Mouse (Mus musculus): Measurements from ENCODE around the gene Gm10778. TPM values are rescaled to one million over a fixed set of nuclear protein-coding genes. Genes with fewer than 3 reads are reported as not detected.
A peak's percentile ranks its signal among the peaks of the same experiment; 100 is the strongest.
"Not testable (repeated sequence)": the region's sequence is repeated elsewhere in the genome, so short reads cannot be mapped to it uniquely, and the experiment has no call there.

The Gm10778 gene
- polyA plus RNA-seq, 1 experiment from 2014 or later, result 6.7 TPM

- no peaks in the 10 kb centered on the region for H3K9me3 ChIP-seq
- H3K4me2 ChIP-seq (replicated peaks), result no peak overlapping the region
- no peak overlapping the region for H3K9ac ChIP-seq (replicated peaks)
- H3K36me3 ChIP-seq, result no peaks in the 10 kb centered on the region
- peaks cover 21% of the 10 kb centered on the region for H3K4me1 ChIP-seq (replicated peaks)
- peaks cover 19% of the 10 kb centered on the region; the same call in 1 of the 2 replicates for H3K27me3 ChIP-seq
- H3K4me3 ChIP-seq (replicated peaks), result no peak overlapping the region
- no peak for ATAC-seq
- WGBS, result 17% methylated on average over 8 of the region's 8 CpGs
- H3K27ac ChIP-seq, result no peak overlapping the region
These were observed 12.5 kb upstream of the Gm10778 start for GRCm38 (mm10) chr10:81636338-81636737.

- WGBS, result 82% methylated on average over 6 of the region's 6 CpGs
- no peak overlapping the region for H3K4me3 ChIP-seq (replicated peaks)
These were observed 10.8 kb upstream of the Gm10778 start for GRCm38 (mm10) chr10:81638101-81638500.

GRCm38 (mm10) chr10:81640825-81641224 lies 8.0 kb upstream of the Gm10778 start:
- not testable (repeated sequence) for H3K27me3 ChIP-seq; H3K4me3 ChIP-seq (replicated peaks); H3K4me2 ChIP-seq (replicated peaks); H3K27ac ChIP-seq; H3K36me3 ChIP-seq; ATAC-seq; H3K9ac ChIP-seq (replicated peaks); H3K9me3 ChIP-seq
- WGBS, result 36% methylated on average over 4 of the region's 4 CpGs
- peaks cover 29% of the 10 kb centered on the region for H3K4me1 ChIP-seq (replicated peaks)

More at GRCm38 (mm10) chr10:81638101-81638500, 10.8 kb upstream of the Gm10778 start:
- Histone ChIP-seq H3K27me3 (peaks cover 16% of the 10 kb centered on the region; the same call in 1 of the 2 replicates), H3K36me3 (no peaks in the 10 kb centered on the region), H3K9me3 (no peaks in the 10 kb centered on the region), H3K4me1 (replicated peaks) (peaks cover 34% of the 10 kb centered on the region), H3K9ac (replicated peaks) (0 out of 2 replicates have a peak overlapping the region, but pooled peaks have one; percentile 26), H3K4me2 (replicated peaks) (no peak overlapping the region), H3K27ac (no peak overlapping the region)
- no peak for ATAC-seq

GRCm38 (mm10) chr10:81641566-81641965 lies 7.3 kb upstream of the Gm10778 start:
- Histone ChIP-seq H3K27me3 (0 out of 2 replicates have a peak, but pooled peaks cover under 1% of the 10 kb centered on the region), H3K4me3 (replicated peaks) (no peak overlapping the region; the same call in 1 of the 2 replicates), H3K9ac (replicated peaks) (peak overlapping the region; percentile 95), H3K4me2 (replicated peaks) (peak overlapping the region; percentile 92; the same call in 1 of the 2 replicates), H3K4me1 (replicated peaks) (peaks cover 29% of the 10 kb centered on the region), H3K9me3 (no peaks in the 10 kb centered on the region), H3K36me3 (no peaks in the 10 kb centered on the region), H3K27ac (no peak overlapping the region)
- 86% methylated on average over 2 of the region's 2 CpGs for WGBS
- ATAC-seq, result no peak

DNA sequence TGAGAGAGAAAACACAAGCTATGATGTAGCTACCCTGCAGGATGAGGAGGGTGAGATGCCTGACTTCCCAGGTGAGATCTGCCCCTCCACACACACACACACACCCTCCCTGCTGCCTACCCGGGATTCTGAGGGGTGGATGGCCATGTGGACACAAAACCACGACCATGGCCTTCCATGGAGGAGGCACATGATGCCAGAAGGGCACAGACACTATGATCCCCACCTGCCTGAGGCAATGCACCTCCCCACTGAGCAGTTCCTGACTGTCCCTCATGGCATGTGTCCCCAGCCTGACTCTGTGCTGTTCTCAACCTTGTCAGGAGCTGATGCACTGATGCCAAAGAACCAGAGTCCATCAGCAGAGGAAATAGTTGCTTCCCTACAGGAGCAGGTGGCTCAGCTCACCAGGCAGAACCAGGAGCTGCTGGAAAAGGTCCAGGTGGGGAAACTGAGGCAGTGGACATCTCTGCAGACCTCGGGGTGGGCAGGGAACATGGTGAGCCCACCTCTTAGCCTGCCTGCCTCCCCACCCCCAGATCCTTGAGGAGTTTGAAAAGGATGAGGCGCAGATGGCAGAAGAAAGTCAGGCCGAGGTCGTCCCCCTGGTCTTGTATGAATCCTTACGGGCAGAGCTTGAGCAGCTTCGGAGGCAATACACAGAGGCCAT lies 6.7 kb upstream of the Gm10778 start:
- 0 out of 2 replicates have a peak, but pooled peaks cover 3% of the 10 kb centered on the region for H3K27me3 ChIP-seq
- peak overlapping the region; percentile 92 for H3K4me2 ChIP-seq (replicated peaks)
- no peaks in the 10 kb centered on the region for H3K36me3 ChIP-seq
- WGBS, result 80% methylated on average over 8 of the region's 8 CpGs
- peak overlapping the region; percentile 95 for H3K9ac ChIP-seq (replicated peaks)
- no peak for ATAC-seq
- H3K9me3 ChIP-seq, result no peaks in the 10 kb centered on the region
- H3K4me1 ChIP-seq (replicated peaks), result peaks cover 29% of the 10 kb centered on the region
- peak overlapping the region; percentile 71 for H3K4me3 ChIP-seq (replicated peaks)
- H3K27ac ChIP-seq, result peak overlapping the region; percentile 96; the same call in 1 of the 2 replicates

DNA sequence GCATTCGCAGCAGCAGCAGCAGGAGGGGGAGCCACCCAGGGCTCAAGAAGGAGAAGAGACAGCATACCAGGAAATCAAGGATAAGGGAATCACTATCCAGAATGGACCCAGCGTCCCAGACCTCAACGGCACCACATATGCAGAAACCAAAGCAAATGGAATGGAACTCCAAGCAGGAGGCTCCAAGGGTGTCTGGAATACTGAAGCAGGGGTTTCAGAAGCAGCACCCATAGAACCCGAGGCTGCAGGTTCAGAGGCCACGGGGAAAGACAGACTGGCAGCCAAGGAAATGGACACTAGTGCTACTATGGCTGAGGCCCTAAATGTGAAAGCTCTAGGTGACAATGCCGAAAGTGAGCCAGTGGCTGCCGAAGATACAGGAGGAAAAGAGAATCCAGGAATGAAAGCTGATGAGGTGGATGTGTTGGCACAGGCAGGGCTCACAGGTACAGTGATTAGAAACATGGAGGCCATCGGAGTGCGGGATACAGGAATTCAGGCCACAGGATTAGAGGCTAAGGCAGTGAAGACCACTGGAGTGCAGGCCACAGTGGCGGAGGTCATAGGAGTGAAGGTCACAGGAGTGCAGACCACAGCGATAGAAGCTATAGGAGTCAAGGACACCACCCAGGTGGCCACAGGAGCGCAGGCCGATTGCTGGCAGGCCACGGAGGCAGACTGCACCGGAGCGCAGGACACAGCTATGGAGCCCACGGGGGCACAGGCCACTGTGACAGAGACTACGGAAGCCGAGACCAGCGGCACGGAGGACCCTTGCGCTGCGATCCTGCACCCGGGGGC lies 6.0 kb upstream of the Gm10778 start:
- no peak for ATAC-seq
- peak overlapping the region; percentile 71 for H3K4me3 ChIP-seq (replicated peaks)
- H3K36me3 ChIP-seq, result no peaks in the 10 kb centered on the region
- no peaks in the 10 kb centered on the region for H3K9me3 ChIP-seq
- H3K9ac ChIP-seq (replicated peaks), result peak overlapping the region; percentile 95
- H3K27ac ChIP-seq, result peak overlapping the region; percentile 96
- peak overlapping the region; percentile 92 for H3K4me2 ChIP-seq (replicated peaks)
- WGBS, result 21% methylated on average over 24 of the region's 24 CpGs
- H3K4me1 ChIP-seq (replicated peaks), result peaks cover 29% of the 10 kb centered on the region
- H3K27me3 ChIP-seq, result 0 out of 2 replicates have a peak, but pooled peaks cover 3% of the 10 kb centered on the region

DNA sequence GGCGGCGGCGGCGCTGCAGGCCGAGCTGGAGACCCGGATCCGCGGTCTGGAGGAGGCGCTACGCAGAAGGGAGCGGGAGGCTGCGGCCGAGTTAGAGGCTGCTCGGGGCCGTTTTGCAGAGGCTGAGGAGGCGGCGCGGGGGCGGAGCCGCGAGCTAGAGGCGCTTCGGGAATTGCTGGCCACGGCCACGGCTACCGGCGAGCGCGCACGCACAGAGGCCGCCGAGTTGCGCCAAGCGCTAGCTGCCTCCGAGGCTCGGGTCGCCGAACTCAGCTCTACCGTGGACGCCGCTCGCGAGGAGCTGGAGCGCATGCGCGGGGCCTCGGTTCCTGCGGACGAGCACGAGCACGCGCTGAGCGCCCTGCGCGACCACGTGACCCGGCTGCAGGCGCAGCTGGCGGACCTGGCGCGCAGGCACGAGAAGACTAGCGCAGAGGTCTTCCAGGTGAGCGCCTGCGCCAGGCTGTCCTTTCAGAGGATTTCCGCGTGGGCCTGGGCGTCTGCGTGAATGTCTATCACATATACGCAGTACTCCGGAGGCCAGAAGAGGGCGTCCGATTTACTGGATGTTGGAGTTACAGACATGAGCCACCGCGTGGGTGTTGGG lies 5.3 kb upstream of the Gm10778 start:
- H3K9me3 ChIP-seq, result no peaks in the 10 kb centered on the region
- 0 out of 2 replicates have a peak, but pooled peaks cover 3% of the 10 kb centered on the region for H3K27me3 ChIP-seq
- under 1% methylated on average over 75 of the region's 75 CpGs for WGBS
- H3K9ac ChIP-seq (replicated peaks), result peak overlapping the region; percentile 95
- peaks cover 29% of the 10 kb centered on the region for H3K4me1 ChIP-seq (replicated peaks)
- H3K4me2 ChIP-seq (replicated peaks), result peak overlapping the region; percentile 92
- no peaks in the 10 kb centered on the region for H3K36me3 ChIP-seq
- H3K27ac ChIP-seq, result peak overlapping the region; percentile 96
- peak overlapping the region; percentile 71 for H3K4me3 ChIP-seq (replicated peaks)
- ATAC-seq, result peak; percentile 91

DNA sequence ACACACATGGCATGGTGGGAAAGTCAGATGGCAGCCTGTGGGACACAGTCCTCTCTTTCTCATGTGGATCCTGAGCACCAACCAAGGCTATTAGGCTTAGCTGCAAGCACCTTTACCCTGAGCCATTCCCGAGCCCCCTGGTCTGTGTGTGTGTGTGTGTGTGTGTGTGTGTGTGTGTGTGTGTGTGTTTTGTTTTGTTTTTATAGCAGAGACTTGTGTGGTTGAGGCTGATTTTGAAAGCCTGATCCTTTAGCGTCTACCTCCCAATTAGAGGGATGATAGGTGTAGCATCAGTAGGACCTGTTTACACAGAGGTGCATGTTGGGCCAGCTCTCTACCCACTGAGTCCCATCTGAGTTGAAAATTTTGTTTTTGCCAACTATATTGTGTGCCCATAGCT lies 4.7 kb upstream of the Gm10778 start:
- peaks cover 29% of the 10 kb centered on the region for H3K4me1 ChIP-seq (replicated peaks)
- H3K4me3 ChIP-seq (replicated peaks), result peak overlapping the region; percentile 71
- WGBS, result 50% methylated on average over 2 of the region's 2 CpGs
- peak overlapping the region; percentile 92 for H3K4me2 ChIP-seq (replicated peaks)
- no peaks in the 10 kb centered on the region for H3K36me3 ChIP-seq
- peak; percentile 16; the same call in 1 of the 2 replicates for ATAC-seq
- no peaks in the 10 kb centered on the region for H3K9me3 ChIP-seq
- H3K9ac ChIP-seq (replicated peaks), result peak overlapping the region; percentile 95
- H3K27ac ChIP-seq, result peak overlapping the region; percentile 96
- H3K27me3 ChIP-seq, result 0 out of 2 replicates have a peak, but pooled peaks cover 3% of the 10 kb centered on the region

DNA sequence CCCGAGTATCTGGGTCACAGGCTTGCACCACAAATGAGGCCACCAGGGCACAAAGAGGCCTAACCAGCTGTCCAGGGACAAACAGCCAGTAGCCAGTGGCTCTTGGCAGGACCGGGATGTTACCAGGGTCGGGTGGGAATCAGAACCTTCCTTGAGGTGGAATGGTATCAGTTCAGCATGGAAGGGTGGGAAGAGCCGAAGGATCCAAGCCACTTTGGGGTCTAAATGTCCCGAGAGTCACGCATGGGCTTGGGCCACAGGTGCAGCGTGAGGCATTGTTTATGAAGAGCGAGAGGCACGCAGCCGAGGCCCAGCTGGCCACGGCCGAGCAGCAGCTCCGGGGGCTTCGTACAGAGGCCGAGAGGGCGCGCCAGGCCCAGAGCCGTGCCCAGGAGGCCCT lies 4.1 kb upstream of the Gm10778 start:
- H3K4me1 ChIP-seq (replicated peaks), result peaks cover 29% of the 10 kb centered on the region
- no peak overlapping the region for H3K9ac ChIP-seq (replicated peaks)
- ATAC-seq, result no peak
- WGBS, result 91% methylated on average over 18 of the region's 18 CpGs
- H3K36me3 ChIP-seq, result no peaks in the 10 kb centered on the region
- H3K27me3 ChIP-seq, result 0 out of 2 replicates have a peak, but pooled peaks cover 3% of the 10 kb centered on the region
- no peaks in the 10 kb centered on the region for H3K9me3 ChIP-seq
- H3K4me2 ChIP-seq (replicated peaks), result no peak overlapping the region
- H3K4me3 ChIP-seq (replicated peaks), result no peak overlapping the region
- no peak overlapping the region for H3K27ac ChIP-seq

DNA sequence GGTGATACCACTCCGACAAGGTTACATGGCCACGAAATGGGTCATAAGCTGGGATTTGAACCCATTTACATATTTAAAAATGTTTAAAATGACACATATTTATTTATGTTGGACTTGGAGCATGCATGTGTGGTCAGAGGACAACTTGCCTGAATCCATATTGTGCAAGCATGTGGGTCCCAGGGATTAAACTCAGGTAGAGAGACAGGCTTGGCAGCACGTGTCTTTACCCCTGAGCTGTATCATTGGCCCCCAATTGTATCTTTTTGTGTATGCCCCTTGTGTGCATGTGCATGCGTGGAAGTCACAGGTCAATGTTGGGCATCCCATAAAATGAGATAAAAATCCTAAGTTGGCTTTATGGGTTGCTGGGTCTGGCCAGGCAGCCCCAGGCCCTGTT lies 3.5 kb upstream of the Gm10778 start:
- H3K4me2 ChIP-seq (replicated peaks), result no peak overlapping the region
- H3K27me3 ChIP-seq, result 0 out of 2 replicates have a peak, but pooled peaks cover 3% of the 10 kb centered on the region
- H3K9me3 ChIP-seq, result no peaks in the 10 kb centered on the region
- H3K27ac ChIP-seq, result no peak overlapping the region
- no peak for ATAC-seq
- H3K4me1 ChIP-seq (replicated peaks), result peaks cover 34% of the 10 kb centered on the region
- no peak overlapping the region for H3K9ac ChIP-seq (replicated peaks)
- 87% methylated on average over 4 of the region's 4 CpGs for WGBS
- no peak overlapping the region for H3K4me3 ChIP-seq (replicated peaks)
- H3K36me3 ChIP-seq, result no peaks in the 10 kb centered on the region; the same call in 1 of the 2 replicates

DNA sequence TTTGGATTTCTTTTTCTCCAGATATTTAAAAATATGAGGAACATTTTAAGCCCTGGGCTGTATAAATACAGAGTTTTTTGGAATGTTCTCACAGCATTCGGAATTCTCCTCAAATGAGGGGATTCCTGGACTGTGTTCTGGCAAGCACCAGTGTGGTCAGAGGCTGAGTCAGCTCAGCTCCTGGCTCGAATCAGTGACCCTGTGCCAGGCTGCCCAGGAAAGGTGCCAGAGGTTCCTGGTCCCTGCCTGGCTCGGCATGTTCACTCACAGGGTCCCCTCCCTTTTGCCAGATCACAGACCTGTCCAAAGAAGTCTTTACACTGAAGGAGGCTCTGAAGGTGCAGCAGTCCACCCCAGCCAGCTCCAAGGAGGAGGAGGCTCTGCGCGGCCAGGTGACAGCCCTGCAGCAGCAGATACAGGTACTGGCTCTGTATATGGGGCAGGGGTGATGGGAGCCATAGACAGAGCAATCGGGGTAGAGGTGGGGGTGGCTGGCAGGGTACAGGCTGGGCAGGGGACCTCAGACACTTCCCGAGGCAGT lies 2.8 kb upstream of the Gm10778 start:
- Histone ChIP-seq H3K27me3 (0 out of 2 replicates have a peak, but pooled peaks cover 3% of the 10 kb centered on the region), H3K9ac (replicated peaks) (no peak overlapping the region), H3K36me3 (peaks cover 7% of the 10 kb centered on the region), H3K27ac (no peak overlapping the region), H3K4me3 (replicated peaks) (no peak overlapping the region), H3K9me3 (no peaks in the 10 kb centered on the region), H3K4me2 (replicated peaks) (no peak overlapping the region), H3K4me1 (replicated peaks) (peaks cover 31% of the 10 kb centered on the region)
- ATAC-seq, result no peak
- WGBS, result 78% methylated on average over 7 of the region's 7 CpGs

Measured in midbrain, embryonic 13.5 days (tissue).